Mouse (Mus musculus): ENCODE measurements at regions not wholly inside any gene's neighbourhood (a gene's known extent, or its start where the extent isn't known, plus 50 kb on each side); places are given as distances from the start of the nearest gene placed in this dataset.

DNA sequence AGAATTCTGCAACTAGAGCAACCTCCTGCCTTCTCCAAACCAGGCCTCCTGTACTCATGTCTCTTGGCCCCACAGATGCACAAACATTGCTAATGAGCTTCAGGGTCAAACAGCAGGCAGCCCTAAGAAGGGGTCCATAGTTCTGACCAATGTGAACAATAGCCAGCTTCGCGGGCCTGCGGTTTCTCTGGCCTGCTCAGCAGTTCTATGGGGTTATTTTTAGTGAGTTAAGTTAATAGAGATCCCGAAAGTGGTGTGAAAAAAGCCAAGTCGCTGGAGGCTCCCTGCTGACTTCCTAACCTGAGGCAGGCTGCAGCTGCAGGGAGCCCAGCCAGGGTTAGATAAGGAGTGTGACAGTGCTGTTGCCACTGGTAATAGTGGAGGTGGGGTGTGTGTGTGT is 106.6 kb downstream of the Pdcd6ip start:
- ATAC-seq (ENCODE audit: low TSS enrichment): no peak

DNA sequence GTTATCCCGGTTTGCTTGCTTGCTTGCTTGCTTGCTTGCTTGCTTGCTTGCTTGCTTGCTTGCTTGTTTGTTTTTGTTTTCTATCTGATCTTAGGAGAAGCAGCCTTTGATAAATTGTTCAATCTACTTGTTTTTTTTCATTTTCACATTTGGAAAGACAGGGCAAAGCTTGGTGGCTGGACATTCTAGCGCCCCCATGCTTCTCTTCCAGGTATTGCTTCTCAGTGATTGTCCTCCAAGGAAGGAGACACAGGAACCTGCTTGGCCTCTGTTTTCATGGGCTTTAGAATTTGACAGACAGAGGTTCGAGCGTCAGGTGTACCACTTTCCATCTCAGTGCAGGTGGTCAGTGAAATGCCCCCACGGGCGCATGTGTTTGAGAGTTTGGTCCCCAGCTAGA is 120.8 kb downstream of the Pdcd6ip start:
- ATAC-seq (ENCODE audit: low TSS enrichment): no peak

DNA sequence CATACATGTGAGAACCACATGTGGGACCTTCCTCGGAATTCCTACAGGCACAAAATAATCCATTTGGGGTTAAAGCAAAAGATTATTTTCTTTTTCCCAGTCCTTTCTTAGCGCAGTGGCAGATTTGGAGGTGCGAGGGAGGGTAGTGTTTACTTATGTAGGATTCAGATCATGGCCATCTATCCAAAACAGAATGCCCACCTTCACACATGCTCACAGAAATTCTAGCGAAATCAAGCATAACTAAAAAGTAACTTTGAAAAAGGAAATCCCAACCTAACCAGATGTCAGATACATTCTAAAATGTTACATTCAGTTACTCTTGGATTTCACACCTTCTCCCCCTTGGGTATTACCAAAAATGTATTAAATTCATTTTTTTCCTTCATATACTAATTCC is 121.6 kb downstream of the Pdcd6ip start:
- no peak; the same call in 1 of the 2 replicates for ATAC-seq (ENCODE audit: low TSS enrichment)

DNA sequence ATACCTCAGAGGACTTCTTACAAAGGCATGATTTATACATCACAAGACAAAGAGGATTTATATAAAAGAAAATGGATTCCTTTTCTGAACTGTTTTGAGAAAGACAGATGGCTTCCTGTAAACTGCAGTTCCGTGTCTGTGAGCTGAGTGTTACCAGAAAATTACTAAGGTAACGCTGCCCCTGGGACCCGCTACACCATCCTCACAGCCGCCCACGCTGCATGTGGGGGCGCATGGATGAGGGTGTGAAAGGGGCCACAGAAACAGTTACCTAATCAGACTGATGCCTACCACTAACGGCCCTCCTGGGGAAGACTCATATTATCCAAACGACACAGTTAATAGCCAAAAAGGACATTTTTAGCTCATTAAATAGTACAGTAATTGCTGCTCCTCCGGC is 129.8 kb downstream of the Pdcd6ip start:
- ATAC-seq (ENCODE audit: low TSS enrichment): no peak

DNA sequence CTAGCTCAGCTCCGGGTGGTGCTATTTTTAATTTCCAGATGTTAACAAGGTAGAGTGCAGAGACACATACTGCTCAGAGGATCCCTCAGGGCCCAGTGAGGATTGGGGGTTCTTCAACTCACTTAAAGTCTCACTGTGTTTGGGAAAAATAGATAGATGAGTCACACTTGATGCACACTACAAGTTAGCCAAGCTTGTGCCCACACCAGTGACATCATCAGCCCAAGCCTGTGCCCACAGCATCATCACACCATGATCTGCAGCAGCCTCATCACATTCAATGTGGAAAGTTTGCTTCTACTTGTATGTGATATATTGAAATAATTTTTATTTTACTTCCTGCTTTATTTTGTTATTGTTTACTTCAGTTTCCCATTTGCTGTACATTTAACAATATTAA is 139.2 kb downstream of the Pdcd6ip start:
- ATAC-seq (ENCODE audit: low TSS enrichment): peak; percentile 65; the same call in 1 of the 2 replicates

DNA sequence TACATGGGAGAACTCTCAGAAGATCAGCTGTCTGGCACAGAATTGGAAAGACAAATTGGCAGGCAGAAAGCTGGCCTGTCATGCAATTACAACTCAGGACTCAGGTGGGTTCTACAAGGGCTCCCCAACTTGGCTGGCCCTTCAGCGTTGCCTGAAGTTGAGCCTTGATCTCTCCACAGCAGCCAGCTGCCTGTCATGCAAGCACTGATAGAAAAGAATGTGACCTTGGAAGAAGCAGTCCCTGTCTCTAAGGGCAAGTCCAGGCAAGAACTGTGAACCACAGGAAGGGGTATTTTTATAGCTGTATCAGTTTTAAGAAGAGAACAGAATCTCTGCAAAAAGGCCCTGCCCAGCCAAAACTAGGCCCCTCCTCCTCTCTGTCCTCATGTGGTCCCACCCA is 140.4 kb downstream of the Pdcd6ip start:
- ATAC-seq (ENCODE audit: low TSS enrichment): no peak

DNA sequence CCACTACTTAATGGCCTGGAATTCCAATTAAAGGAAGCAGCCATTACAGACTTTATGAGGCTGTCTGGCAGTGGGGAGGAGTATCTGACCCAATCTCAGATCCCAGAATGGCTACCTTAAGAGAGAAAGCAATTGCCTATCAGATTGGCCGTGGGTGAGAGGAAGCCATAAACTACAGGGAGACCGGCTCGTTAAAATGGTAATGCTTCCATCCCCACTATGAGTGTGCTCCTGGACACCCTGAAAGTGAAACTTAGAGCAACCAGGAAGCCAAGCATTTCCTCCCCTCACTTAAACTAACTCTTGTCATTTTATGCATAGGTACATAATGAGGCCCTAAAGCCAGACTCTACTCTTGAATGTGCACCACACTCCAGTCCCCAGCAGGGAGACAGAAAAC is 141.4 kb downstream of the Pdcd6ip start:
- ATAC-seq (ENCODE audit: low TSS enrichment): no peak

DNA sequence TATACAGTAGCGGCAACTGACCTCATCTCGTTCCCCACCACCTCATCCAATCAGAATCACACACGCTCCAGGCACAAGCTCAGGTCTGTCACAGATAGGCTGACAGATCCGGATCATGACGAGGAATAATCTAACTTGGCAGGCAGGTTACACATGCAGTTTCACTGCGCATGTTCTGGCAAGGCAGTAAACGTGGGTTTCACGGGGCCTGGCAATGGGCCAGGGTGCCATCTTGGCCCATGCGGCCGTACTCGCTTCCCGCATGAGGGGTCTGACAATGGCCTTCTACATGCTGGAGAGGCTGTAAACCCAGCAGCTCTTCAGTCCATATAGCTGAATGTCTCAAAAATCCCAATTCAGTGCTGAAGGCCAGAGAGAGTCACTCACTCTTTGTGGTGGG is 154.1 kb downstream of the Pdcd6ip start:
- no peak for ATAC-seq (ENCODE audit: low TSS enrichment)

DNA sequence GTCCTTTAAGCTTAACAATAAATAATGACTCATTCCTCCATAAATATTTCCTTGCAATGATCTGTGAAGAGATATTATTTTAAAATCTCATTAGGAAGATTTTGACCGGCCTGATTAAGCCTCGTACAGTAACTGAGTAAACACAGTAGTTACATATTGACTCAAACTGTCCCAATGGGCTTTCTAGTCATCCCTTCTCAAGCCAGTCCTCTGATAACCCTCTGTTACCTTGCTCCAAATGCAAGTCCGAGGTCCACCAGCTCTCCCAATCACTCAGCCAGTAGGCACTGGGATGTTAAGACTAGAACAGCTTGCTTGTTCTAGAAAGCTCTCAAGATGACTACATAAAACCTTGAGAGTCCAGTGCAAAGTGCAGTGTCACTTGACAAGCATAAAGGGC is 160.6 kb downstream of the Pdcd6ip start:
- no peak for ATAC-seq (ENCODE audit: low TSS enrichment)

DNA sequence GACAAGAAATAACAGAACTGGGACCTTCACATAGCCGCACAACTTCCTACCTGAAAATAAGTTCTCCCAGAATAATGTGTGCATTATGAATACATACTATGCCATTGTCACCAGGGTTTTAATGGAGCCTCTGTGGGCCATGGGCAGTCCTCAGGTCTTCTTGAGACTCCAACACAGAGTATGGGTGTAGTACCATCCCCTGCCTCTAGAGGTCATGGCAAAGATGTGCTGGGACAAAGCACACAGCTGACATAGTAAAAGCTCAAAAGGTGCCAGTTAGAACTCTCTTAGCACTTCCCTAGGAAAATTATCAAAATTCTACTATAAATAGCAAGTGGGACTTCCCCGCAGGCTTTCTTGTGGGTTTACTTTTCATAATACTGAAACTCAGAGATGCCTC is 179.5 kb downstream of the Pdcd6ip start:
- ATAC-seq (ENCODE audit: low TSS enrichment): no peak

DNA sequence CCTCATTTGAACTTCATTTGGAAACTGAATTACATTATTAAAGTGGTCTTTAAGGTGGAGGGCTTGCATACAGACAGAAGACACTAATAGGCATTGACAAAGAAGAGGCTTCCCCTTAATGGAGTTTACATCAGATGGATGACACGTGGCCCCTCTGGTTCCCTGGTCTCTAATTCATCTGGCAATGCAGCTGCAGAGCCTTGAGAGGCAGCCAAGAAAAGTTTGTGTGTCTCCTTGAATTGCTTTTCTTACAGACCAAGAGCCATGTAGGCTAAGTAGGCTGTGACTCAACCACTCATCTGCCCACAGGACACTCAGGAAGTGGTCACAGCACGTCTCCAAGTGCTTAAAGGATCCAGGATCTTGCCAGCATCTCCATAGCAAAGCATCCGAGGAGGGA is 183.8 kb downstream of the Pdcd6ip start:
- peak; percentile 44; the same call in 1 of the 2 replicates for ATAC-seq (ENCODE audit: low TSS enrichment)

DNA sequence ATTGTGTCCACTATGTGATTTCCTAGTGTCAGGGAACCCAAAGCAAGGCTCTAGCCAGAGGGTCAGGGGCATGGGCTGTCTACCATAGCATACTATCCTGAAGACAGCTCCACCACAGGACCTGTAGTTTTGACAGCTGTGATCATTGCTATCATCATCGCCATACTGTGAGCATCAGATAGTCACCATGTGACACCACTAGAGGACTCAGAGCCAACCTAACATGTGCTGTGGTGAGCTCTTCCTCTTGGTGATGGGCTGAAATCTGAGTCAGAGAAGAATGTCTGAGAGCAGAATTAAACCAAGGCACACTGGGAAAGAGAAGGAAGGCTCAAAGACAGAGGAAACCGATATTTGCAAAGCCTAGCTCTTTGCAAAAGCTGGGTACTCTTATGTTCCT is 184.9 kb downstream of the Pdcd6ip start:
- ATAC-seq (ENCODE audit: low TSS enrichment): no peak

DNA sequence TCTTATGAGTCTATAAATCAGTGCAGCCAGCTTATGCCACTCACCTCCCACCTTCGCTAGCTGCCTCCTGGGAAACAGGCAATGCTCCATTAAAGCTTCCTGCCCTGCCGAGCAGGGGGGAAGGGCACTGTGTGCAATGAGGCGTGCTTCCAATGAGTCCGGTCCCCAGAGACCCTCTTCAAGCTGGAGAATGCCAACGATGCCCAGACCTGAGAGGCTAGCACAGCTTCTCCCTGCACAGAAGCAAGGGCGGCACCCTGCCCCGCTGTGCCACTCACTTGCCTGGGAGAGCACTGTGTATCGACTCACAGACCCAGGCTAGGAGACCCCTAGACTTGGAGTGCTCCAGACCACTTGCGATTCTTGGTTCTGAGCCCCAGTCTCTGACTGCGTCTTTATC is 188.3 kb downstream of the Pdcd6ip start:
- ATAC-seq (ENCODE audit: low TSS enrichment): no peak

DNA sequence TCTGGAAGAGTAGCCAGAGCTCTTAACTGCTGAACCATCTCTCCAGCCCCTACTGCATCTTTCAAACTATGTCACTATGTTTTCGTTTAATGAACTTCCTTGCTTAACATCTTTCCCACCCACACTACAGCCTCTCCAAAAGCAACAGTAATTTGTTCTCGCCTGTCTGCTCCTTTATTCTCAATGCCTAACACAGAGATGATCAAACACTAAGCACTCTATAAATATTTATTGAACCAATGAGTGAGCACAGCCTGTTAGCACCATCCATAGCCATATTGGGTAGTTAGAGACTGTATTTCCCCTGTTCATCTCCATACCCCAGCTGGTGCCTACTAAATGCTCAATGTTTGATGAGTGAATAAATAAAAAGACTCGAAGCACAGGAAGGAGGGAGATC is 189.6 kb downstream of the Pdcd6ip start:
- peak; percentile 35; the same call in 1 of the 2 replicates for ATAC-seq (ENCODE audit: low TSS enrichment)

DNA sequence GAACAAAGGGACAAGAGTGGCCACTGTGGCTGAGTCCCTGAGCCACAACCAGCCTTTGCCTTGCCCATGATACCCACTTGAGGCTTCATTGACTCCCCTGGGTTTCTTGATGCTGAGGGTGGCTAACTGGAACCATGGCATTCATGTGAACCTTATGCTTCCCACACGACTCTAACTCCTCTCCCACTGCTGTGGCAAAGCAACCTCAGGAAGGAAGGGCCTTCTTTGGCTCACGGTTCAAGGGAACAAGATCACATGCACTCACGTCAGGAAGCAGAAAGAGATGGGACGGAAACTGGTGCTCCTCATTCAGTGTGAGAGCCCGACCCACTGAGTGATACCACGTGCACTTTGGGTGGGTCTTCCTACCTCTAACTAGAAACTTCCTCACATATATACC is 190.3 kb downstream of the Pdcd6ip start:
- no peak for ATAC-seq (ENCODE audit: low TSS enrichment)

DNA sequence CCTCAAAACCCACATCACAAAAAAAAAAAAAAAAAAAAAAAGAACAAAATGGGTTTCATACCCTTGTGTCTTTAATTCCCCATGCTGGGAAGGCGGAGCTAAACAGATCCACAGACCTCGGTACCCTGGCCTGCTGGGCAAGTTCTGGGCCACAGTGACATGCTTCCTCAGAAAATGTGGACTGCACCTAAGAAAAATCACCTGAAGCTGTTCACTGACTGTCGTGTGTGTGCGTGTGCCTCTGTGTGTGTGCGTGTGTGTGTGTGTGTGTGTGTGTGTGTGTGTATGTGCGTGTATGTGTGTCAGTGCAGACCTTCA is 192.4 kb downstream of the Pdcd6ip start:
- ATAC-seq (ENCODE audit: low TSS enrichment): no peak

DNA sequence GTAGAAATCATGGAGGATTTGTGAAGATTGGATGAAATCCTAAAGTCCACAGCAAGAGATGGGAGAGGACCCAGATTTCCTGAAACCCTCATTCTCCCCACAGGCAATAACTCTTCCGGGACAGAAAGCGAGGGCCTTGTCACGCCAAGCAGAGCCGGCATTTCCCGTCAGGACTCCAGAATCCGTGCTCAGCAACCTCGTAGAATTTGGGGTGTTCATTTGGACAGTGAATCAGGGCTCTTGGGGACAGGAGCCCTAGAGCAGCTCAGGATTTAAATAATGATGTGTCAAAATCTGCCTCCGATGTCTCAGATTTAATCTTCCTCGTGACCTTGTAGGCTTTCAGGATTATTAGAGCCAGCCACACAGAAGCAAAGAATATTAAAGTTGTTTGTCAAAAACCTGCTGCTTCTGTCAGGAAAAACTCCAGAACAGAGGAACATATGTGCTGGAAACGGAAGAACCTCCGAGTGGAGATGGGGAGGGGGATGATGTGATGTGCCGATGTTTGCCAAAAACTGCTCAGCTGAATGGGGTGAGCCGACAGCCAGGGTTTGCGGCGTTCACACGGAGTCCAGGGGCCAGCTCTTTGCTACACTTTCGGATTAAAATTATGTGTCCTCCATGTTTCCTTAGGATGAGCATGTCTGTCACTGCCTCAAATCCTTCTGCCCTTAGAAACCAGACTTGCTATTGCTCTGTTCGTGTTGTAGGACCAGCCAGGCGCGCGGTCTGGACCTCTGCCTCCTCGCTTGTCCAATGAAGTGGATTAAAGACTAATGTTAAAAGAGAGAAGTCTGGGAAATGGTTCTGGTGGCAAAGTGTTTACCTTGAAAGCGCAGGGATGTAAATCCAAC is 193.0 kb downstream of the Pdcd6ip start:
- no peak for ATAC-seq (ENCODE audit: low TSS enrichment)

DNA sequence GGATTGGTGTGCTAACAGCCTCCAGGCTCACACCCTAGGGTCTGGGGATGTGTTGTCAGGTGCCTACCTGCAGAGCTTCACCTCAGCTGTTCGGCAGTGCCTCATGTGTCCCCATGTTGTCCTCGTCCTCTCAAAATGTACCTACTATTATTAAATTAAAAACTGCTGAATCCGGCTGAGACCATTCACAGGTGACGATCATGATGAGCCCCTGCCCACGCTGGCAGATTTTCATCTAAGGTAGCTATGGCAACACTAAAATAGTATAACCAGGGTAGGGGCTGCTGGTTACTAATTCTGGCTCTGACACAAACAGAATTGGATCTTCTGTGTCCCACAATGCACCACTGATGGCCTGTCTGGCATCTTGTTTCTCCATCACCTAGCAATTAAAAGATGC is 196.8 kb downstream of the Pdcd6ip start:
- no peak for ATAC-seq (ENCODE audit: low TSS enrichment)

DNA sequence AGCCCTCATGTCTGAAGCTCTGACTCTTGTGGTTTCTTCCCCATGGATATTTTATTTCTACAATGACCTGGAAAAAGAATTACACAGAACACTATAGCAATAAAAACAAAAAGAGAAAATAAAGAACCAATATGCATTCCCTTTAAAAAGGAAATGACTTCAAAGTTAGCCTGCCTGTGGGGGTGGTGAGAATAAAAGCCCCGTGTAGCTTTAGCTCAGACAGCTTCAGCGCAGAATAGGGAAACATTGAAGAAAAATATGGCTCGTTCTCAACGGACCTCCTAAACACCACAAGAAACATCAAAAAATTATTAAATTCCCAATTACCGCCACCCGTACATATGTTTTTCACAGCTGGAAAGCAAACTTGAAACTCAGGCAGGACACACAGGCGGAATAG is 198.7 kb downstream of the Pdcd6ip start:
- 0 out of 2 replicates have a peak, but pooled peaks have one; percentile 18 for ATAC-seq (ENCODE audit: low TSS enrichment)

DNA sequence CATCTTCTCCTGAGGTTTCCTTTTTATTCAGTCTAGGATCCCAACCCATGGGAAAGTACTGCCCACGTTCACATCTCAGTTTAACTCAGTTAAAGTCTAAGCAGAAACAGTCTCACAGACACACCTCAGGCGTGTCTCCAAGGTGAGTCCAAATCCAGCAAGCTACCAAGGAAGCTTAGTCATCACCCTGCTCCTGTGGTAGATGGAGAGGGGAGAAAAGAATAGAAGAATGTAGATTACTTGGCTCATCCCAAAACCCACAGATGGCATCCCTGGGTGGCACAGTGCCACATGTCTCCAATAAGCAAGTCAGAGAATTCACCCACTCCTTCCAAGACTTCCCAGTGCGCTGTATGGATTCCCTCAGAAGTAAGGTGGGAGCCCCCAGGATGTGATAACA is 199.2 kb downstream of the Pdcd6ip start:
- peak; percentile 77 for ATAC-seq (ENCODE audit: low TSS enrichment)

DNA sequence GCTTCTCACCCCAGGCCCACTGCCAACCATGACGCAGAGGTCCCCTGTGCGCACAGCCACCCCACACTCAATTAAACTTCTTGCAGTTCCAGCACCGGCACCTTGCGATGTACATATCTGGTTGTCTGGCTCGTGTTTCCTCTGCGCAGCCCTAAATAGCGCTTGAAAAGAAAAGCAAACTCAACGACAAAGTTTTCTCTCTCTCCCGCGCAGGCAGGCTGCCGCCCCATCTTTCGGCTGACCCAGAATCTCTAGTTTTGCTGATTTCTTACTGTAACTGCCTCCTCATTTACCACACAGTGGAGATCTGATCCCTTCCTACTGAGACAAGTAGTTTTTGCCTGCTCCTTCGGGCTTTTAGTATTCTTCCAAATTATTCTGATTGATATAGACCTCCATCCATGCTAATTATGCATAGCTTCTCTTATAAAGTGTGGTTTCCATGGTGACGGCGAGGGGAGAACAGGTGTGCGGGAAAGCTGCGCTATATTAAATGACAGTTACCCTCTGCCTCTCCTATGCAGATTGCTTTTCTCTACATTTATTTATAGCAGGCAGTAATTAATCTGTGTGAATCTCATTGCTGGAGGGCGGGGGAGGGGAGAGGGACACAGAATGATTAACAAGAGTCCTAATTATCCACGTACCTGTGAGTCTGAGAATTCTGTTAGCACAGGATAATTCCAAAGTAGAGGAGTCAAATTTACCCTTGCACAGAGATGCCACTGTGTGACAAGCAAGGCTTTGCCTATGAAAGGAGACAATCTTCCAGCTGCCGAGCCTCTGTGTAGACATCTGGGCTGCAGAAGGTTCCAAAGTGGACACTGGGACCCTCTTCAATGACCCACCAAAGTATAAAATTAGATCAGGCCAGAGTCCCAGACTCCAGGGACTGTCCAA is 200.2 kb downstream of the Pdcd6ip start:
- ATAC-seq (ENCODE audit: low TSS enrichment): peak; percentile 69

DNA sequence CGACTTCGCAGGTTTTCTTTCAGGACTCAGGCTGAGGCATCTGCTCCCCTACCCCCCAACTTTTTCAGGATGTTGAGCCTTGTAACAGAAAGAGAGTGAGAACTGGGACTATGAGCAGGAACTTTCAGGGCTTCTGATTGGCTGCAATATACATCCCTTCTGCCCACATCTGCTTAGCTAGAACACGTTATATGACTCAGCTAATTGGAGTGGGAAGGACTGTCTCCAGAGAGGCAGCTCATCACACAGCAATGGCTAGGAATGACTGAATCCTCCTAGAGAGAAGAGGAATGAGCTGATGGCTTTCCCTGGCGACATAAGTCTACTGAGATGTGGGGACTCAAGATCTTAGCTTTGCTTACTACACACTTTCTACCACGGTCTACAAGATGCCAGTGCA is 208.8 kb downstream of the Pdcd6ip start:
- peak; percentile 69; the same call in 1 of the 2 replicates for ATAC-seq (ENCODE audit: low TSS enrichment)

DNA sequence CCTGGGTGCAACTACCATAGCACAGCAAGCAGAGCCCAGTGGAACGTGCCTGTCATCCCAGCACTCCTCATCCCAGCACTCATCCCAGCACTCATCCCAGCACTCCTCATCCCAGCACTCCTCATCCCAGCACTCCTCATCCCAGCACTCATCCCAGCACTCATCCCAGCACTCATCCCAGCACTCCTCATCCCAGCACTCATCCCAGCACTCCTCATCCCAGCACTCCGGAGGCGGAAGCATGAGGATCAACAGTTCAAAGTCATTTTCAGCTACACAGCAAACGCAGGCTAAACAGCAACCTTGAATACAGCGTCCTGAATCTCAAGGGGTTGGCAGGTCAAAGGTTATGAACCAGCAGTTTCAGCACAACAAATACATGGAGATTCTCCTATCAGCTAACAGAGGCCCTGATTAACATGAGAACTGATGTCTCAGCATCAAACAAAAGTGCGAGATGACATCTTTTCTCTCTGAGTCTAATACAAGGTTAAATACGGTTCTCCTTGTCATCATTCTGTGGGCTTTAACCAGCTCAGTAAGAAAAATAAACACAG is 211.8 kb downstream of the Pdcd6ip start:
- no peak for ATAC-seq (ENCODE audit: low TSS enrichment)

Measured in frontal cortex, adult (tissue).